Mouse (Mus musculus) midbrain, embryonic 14.5 days (tissue): ENCODE results near the gene Tmem86b. TPM values are rescaled to one million over a fixed set of nuclear protein-coding genes. Genes with fewer than 3 reads are reported as not detected.

Experiments used
- ATAC-seq: fragments of 200-750 bp; cut with Nextera tagmentation; 2 replicates; pipeline ENCODE4 v1.8.0; 2017; ENCODE audit warnings: moderate number of reproducible peaks, moderate library complexity; ENCODE audit not compliant: low FRiP score, low TSS enrichment
- DNase-seq: peaks from one replicate; pipeline ENCODE4 v3.0.0-alpha.2; 2015
- H3K27ac ChIP-seq: fragments of 300-500 bp; sonication (generic); replicated peaks from 2 replicates; pipeline ENCODE4 v1.5.1; 2014; ENCODE audit warnings: mild to moderate bottlenecking, low read depth, low read length, moderate library complexity
- H3K27me3 ChIP-seq: fragments of 300-500 bp; sonication (generic); 2 replicates; pipeline ENCODE4 v1.6.1; 2014; ENCODE audit warnings: low read length, control low read depth, mixed read lengths; ENCODE audit not compliant: control insufficient read depth, insufficient read depth
- H3K36me3 ChIP-seq: fragments of 300-500 bp; sonication (generic); 2 replicates; pipeline ENCODE4 v1.6.1; 2014; ENCODE audit warnings: low read length, control low read depth; ENCODE audit not compliant: control insufficient read depth, insufficient read depth
- H3K4me1 ChIP-seq: fragments of 300-500 bp; sonication (generic); 2 replicates; pipeline ENCODE4 v1.6.1; 2014; ENCODE audit warnings: mild to moderate bottlenecking, antibody characterized with exemption, low read length, control low read depth; ENCODE audit not compliant: control insufficient read depth, insufficient read depth
- H3K4me2 ChIP-seq: fragments of 300-500 bp; sonication (generic); 2 replicates; pipeline ENCODE4 v1.6.1; 2014; ENCODE audit warnings: mild to moderate bottlenecking, low read length, moderate library complexity
- H3K4me3 ChIP-seq: fragments of 300-500 bp; sonication (generic); replicated peaks from 2 replicates; pipeline ENCODE4 v1.5.1; 2014; ENCODE audit warnings: low read depth, low read length
- H3K9ac ChIP-seq: fragments of 300-500 bp; sonication (generic); replicated peaks from 2 replicates; pipeline ENCODE4 v1.6.1; 2014; ENCODE audit warnings: mild to moderate bottlenecking, low read length, moderate library complexity
- H3K9me3 ChIP-seq: fragments of 300-500 bp; sonication (generic); 2 replicates; pipeline ENCODE4 v1.6.1; 2016; ENCODE audit warnings: low read length, control low read depth, mixed read lengths; ENCODE audit not compliant: control insufficient read depth
- WGBS: fragments of 180-500 bp; shearing (Covaris S2); extraction: QIAGEN DNeasy Blood & Tissue Kit; methylation state at CpG from one replicate; pipeline ENCODE4 v1.1.7; 2014; 5-methylcytosine and 5-hydroxymethylcytosine counted together
- polyA plus RNA-seq: library from polyadenylated mRNA; unstranded; fragments of >200 nt; fragmentation: Nextera tagmentation; extraction: Ambion mirVana; gene quantifications from 2 replicates; pipeline ENCODE4 v1.2.1, GENCODE M21; 2014

The Tmem86b gene
- 3.2 and 3.7 TPM in 2 replicates for polyA plus RNA-seq

- Histone ChIP-seq H3K27me3 (no peaks in the 10 kb centered on the region), H3K4me2 (no peak within 1 kb of the TSS), H3K4me1 (no peaks in the 10 kb centered on the region), H3K9ac (no peak within 1 kb of the TSS), H3K4me3 (no peak within 1 kb of the TSS), H3K9me3 (no peaks in the 10 kb centered on the region), H3K36me3 (peaks cover 74% of the 10 kb centered on the region), H3K27ac (no peak within 1 kb of the TSS)
- ATAC-seq (no peak), DNase-seq (no peak)
- 93% methylated on average over 4 of the region's 4 CpGs for WGBS
Observed at GRCm38 (mm10) chr7:4631031-4631430, at the start of gene Tmem86b. TSS of gene Tmem86b (minus strand) at chr7:4631422.

GRCm38 (mm10) chr7:4675200-4675599 lies 44.0 kb upstream of the Tmem86b start:
- Histone ChIP-seq H3K9ac (no peak overlapping the region), H3K4me3 (no peak overlapping the region), H3K9me3 (no peaks in the 10 kb centered on the region), H3K4me1 (no peaks in the 10 kb centered on the region), H3K4me2 (no peak overlapping the region), H3K36me3 (peaks cover 72% of the 10 kb centered on the region), H3K27me3 (no peaks in the 10 kb centered on the region), H3K27ac (no peak overlapping the region)
- DNase-seq (no peak), ATAC-seq (no peak)
- WGBS, result 95% methylated on average over 7 of the region's 7 CpGs

- no peak for ATAC-seq
- H3K4me1 ChIP-seq, result no peaks in the 10 kb centered on the region
- H3K27ac ChIP-seq, result no peak overlapping the region
- no peak for DNase-seq
- no peak overlapping the region for H3K9ac ChIP-seq
- H3K36me3 ChIP-seq, result peaks cover 74% of the 10 kb centered on the region
- H3K27me3 ChIP-seq, result no peaks in the 10 kb centered on the region
- 95% methylated on average over 12 of the region's 12 CpGs for WGBS
- no peak overlapping the region for H3K4me2 ChIP-seq
- no peaks in the 10 kb centered on the region for H3K9me3 ChIP-seq
- H3K4me3 ChIP-seq, result no peak overlapping the region
Observed at GRCm38 (mm10) chr7:4674114-4674731, 43.0 kb upstream of the Tmem86b start.

GRCm38 (mm10) chr7:4671956-4672355 lies 40.7 kb upstream of the Tmem86b start:
- H3K9ac ChIP-seq, result no peak overlapping the region
- H3K9me3 ChIP-seq, result no peaks in the 10 kb centered on the region
- no peaks in the 10 kb centered on the region for H3K4me1 ChIP-seq
- ATAC-seq (no peak), DNase-seq (no peak)
- peaks cover 73% of the 10 kb centered on the region for H3K36me3 ChIP-seq
- no peaks in the 10 kb centered on the region for H3K27me3 ChIP-seq
- no peak overlapping the region for H3K27ac ChIP-seq
- H3K4me3 ChIP-seq, result no peak overlapping the region
- 86% methylated on average over 4 of the region's 4 CpGs for WGBS
- no peak overlapping the region for H3K4me2 ChIP-seq

- H3K27me3 ChIP-seq, result no peaks in the 10 kb centered on the region
- no peak for ATAC-seq
- H3K36me3 ChIP-seq, result peaks cover 73% of the 10 kb centered on the region
Observed at GRCm38 (mm10) chr7:4670655-4671255, 39.5 kb upstream of the Tmem86b start.

GRCm38 (mm10) chr7:4669156-4669555 lies 37.9 kb upstream of the Tmem86b start:
- H3K9ac ChIP-seq, result no peak overlapping the region
- no peaks in the 10 kb centered on the region for H3K27me3 ChIP-seq
- DNase-seq (no peak), ATAC-seq (no peak)
- 97% methylated on average over 9 of the region's 9 CpGs for WGBS
- H3K4me1 ChIP-seq, result no peaks in the 10 kb centered on the region
- H3K27ac ChIP-seq, result no peak overlapping the region
- peaks cover 64% of the 10 kb centered on the region for H3K36me3 ChIP-seq
- no peak overlapping the region for H3K4me2 ChIP-seq
- H3K9me3 ChIP-seq, result no peaks in the 10 kb centered on the region
- H3K4me3 ChIP-seq, result no peak overlapping the region

More at GRCm38 (mm10) chr7:4670655-4671255, 39.5 kb upstream of the Tmem86b start:
- no peak overlapping the region for H3K27ac ChIP-seq
- WGBS, result 93% methylated on average over 8 of the region's 8 CpGs
- no peak overlapping the region for H3K4me2 ChIP-seq
- no peak overlapping the region for H3K4me3 ChIP-seq
- H3K4me1 ChIP-seq, result no peaks in the 10 kb centered on the region
- DNase-seq, result no peak
- H3K9me3 ChIP-seq, result no peaks in the 10 kb centered on the region
- H3K9ac ChIP-seq, result no peak overlapping the region

- Histone ChIP-seq H3K4me1 (no peaks in the 10 kb centered on the region), H3K27me3 (no peaks in the 10 kb centered on the region), H3K36me3 (peaks cover 64% of the 10 kb centered on the region), H3K9me3 (no peaks in the 10 kb centered on the region), H3K4me3 (no peak overlapping the region), H3K9ac (no peak overlapping the region), H3K4me2 (no peak overlapping the region), H3K27ac (no peak overlapping the region)
- no peak for ATAC-seq
- 93% methylated on average over 8 of the region's 8 CpGs for WGBS
- DNase-seq, result no peak
Observed at GRCm38 (mm10) chr7:4668506-4668905, 37.3 kb upstream of the Tmem86b start.

GRCm38 (mm10) chr7:4666871-4667270 lies 35.6 kb upstream of the Tmem86b start:
- Histone ChIP-seq H3K4me1 (no peaks in the 10 kb centered on the region), H3K9ac (no peak overlapping the region), H3K27ac (no peak overlapping the region), H3K27me3 (no peaks in the 10 kb centered on the region), H3K4me2 (no peak overlapping the region), H3K9me3 (no peaks in the 10 kb centered on the region), H3K36me3 (peaks cover 66% of the 10 kb centered on the region), H3K4me3 (no peak overlapping the region)
- WGBS, result 97% methylated on average over 5 of the region's 5 CpGs
- ATAC-seq (no peak), DNase-seq (no peak)

- no peak overlapping the region for H3K4me3 ChIP-seq
Observed at GRCm38 (mm10) chr7:4663742-4664141, 32.5 kb upstream of the Tmem86b start.

More at GRCm38 (mm10) chr7:4663742-4664141, 32.5 kb upstream of the Tmem86b start:
- no peak overlapping the region for H3K9ac ChIP-seq
- no peak for ATAC-seq
- no peak overlapping the region for H3K27ac ChIP-seq
- H3K4me1 ChIP-seq, result peaks cover 7% of the 10 kb centered on the region
- peaks cover 45% of the 10 kb centered on the region for H3K36me3 ChIP-seq
- no peaks in the 10 kb centered on the region for H3K27me3 ChIP-seq
- DNase-seq, result no peak
- H3K4me2 ChIP-seq, result no peak overlapping the region
- WGBS, result 92% methylated on average over 2 of the region's 2 CpGs
- H3K9me3 ChIP-seq, result no peaks in the 10 kb centered on the region
